Mouse (Mus musculus): Measurements from ENCODE around the gene Slc22a16.

GRCm38 (mm10) chr10:40638276-40638675, 68.1 kb downstream of the Slc22a16 start:
- TF ChIP-seq CTCF (conservative IDR thresholded peaks at IDR 0.05; ENCODE audit: insufficient read depth, insufficient read length, low read depth, low read length) (no peak), POLR2A (IDR thresholded peaks at IDR 0.05; ENCODE audit: low read depth, low read length) (no peak)
